Mouse (Mus musculus) olfactory bulb, adult 2 months (tissue): Measurements from ENCODE around the gene Cacna1c. TPM values are rescaled to one million over a fixed set of nuclear protein-coding genes. Genes with fewer than 3 reads are reported as not detected.

Experiments
- H3K27ac ChIP-seq: fragments of 200-500 bp; 2 replicates; pipeline ENCODE4 v1.5.1; 2012; ENCODE audit warnings: low read depth, low read length; ENCODE audit not compliant: insufficient read depth
- H3K4me1 ChIP-seq: fragments of 200-500 bp; 2 replicates; pipeline ENCODE4 v1.6.1; 2012; ENCODE audit warnings: low read length; ENCODE audit not compliant: control insufficient read depth, insufficient read depth
- H3K4me3 ChIP-seq: fragments of 200-500 bp; 2 replicates; pipeline ENCODE4 v1.5.1; 2012; ENCODE audit warnings: mild to moderate bottlenecking, low read depth, low read length, moderate library complexity; ENCODE audit not compliant: insufficient read depth
- CTCF ChIP-seq: fragments of 200-500 bp; IDR thresholded peaks from 2 replicates; pipeline ENCODE4 v1.5.1; 2012; ENCODE audit warnings: low read depth, mild to moderate bottlenecking, low read length, moderate library complexity; ENCODE audit not compliant: insufficient read depth
- POLR2A ChIP-seq: fragments of 200-500 bp; IDR thresholded peaks from 2 replicates; pipeline ENCODE4 v1.6.1; 2012; ENCODE audit warnings: mild to moderate bottlenecking, low read depth, low read length, moderate library complexity; ENCODE audit not compliant: insufficient read depth
- WGBS: fragments of 180-500 bp; shearing (Covaris S2); methylation state at CpG from one replicate; pipeline ENCODE4 v1.1.7; 2018; 5-methylcytosine and 5-hydroxymethylcytosine counted together
- polyA plus RNA-seq: library from polyadenylated mRNA; stranded (reverse); fragments of >200 nt; gene quantifications from 2 replicates; pipeline ENCODE4 v1.2.4, GENCODE M21; 2012; ENCODE audit warnings: low replicate concordance; ENCODE audit not compliant: missing spikeins, insufficient read depth, insufficient read length

The Cacna1c gene
- polyA plus RNA-seq, 1 experiment: 35.8 TPM

- Histone ChIP-seq H3K4me3 (no peak overlapping the region), H3K4me1 (peaks cover 46% of the 10 kb centered on the region), H3K27ac (peak overlapping the region; percentile 88)
- WGBS: 44% methylated on average over 11 of the region's 11 CpGs
- no peak for TF ChIP-seq CTCF
- TF ChIP-seq POLR2A: no peak
These were observed 32.8 kb upstream of the Cacna1c start for GRCm38 (mm10) chr6:119228861-119229603.

DNA sequence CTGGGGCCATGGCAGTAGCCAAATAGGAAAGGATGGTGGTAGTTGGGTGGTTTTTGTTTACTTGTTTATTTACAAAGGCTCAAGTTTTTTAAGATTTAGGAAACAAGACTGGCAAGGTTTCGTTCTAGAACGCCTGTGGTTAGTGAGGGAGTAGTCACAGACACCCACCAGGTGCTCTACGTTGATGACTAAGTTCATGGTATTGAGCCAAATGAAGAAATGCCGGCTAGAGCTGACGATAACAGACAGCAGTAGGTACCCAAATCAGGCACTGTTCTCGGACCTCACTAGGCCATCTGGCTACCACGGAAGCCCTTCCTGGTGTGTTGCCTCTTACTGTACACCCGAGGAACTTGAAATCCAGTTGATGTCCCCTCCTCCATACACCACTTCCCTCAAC is 30.8 kb upstream of the Cacna1c start:
- no peak overlapping the region for H3K27ac ChIP-seq
- H3K4me3 ChIP-seq: no peak overlapping the region
- H3K4me1 ChIP-seq: peaks cover 48% of the 10 kb centered on the region
- WGBS: 85% methylated on average over 8 of the region's 8 CpGs
- no peak for TF ChIP-seq CTCF
- no peak for TF ChIP-seq POLR2A

GRCm38 (mm10) chr6:119225731-119226130 is 29.5 kb upstream of the Cacna1c start:
- Histone ChIP-seq H3K27ac (no peak overlapping the region), H3K4me3 (no peak overlapping the region), H3K4me1 (peaks cover 52% of the 10 kb centered on the region)
- WGBS: 86% methylated on average over 6 of the region's 6 CpGs
- TF ChIP-seq POLR2A (no peak), CTCF (no peak)

DNA sequence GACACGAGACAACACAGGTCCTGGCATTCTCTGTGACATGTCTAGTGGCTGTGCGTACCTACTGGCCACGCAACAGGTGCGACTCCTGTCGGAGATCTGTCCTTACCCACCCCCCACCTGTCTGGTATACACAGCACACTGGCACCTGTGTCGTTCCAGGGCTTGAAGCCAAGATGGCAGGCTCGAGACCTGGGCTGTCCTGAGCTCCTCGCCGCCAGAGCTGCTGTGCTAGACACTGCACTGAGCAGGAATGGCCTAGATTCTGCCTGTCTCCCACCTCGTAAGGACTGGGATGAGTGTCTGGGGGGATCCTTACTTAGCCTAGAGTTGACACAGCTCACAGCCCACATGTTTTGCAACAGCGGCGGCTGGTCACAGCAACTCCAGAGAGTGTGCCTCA is 29.0 kb upstream of the Cacna1c start:
- WGBS: 54% methylated on average over 12 of the region's 12 CpGs
- no peak overlapping the region for H3K4me3 ChIP-seq
- peak overlapping the region; percentile 30; the same call in 1 of the 2 replicates for H3K27ac ChIP-seq
- H3K4me1 ChIP-seq: peaks cover 55% of the 10 kb centered on the region
- no peak for TF ChIP-seq CTCF
- TF ChIP-seq POLR2A: no peak

DNA sequence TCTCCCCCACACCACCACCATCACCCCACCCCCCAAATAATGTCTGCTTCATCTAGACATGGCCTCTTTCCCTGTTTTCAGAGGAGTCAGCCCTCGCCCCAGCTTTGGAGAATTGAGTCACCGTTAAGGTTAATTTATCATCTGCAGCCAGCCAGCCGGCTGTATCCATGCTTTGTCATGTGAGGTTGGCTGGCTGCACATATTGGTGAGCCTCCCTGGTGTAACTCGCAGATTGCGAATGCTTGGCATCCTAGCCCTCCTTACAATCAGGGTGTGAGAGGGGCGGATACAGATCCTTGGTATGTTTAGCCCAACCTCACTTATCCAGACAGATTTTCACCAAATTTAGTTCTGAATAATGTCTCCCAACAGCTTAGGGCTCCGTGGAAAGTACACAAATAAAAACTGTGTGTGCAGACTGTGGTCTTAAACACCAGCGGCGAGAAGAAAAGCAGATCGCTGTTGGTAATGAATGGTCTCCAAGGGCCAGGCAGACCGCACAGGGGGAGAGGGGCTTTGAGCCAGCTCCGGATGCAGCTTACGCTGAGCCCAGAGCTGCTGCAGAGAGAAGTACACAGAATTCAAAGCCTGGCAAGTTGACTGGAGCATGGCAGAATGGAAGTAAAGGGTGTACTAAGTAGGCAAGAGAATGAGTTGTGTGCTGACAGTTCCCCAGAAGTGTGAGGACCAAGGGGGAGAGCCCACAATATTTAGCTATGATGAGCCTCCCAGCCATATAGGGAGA is 28.4 kb upstream of the Cacna1c start:
- no peak overlapping the region for H3K4me3 ChIP-seq
- TF ChIP-seq POLR2A: no peak
- no peak for TF ChIP-seq CTCF
- peak overlapping the region; percentile 30 for H3K27ac ChIP-seq
- 15% methylated on average over 13 of the region's 13 CpGs for WGBS
- peaks cover 54% of the 10 kb centered on the region for H3K4me1 ChIP-seq

GRCm38 (mm10) chr6:119220297-119220696 is 24.1 kb upstream of the Cacna1c start:
- H3K4me1 ChIP-seq: peaks cover 45% of the 10 kb centered on the region
- 0 out of 2 replicates have a peak overlapping the region, but pooled peaks have one; percentile 44 for H3K27ac ChIP-seq
- TF ChIP-seq CTCF (no peak), POLR2A (no peak)
- H3K4me3 ChIP-seq: no peak overlapping the region
- WGBS: 17% methylated on average over 10 of the region's 10 CpGs

DNA sequence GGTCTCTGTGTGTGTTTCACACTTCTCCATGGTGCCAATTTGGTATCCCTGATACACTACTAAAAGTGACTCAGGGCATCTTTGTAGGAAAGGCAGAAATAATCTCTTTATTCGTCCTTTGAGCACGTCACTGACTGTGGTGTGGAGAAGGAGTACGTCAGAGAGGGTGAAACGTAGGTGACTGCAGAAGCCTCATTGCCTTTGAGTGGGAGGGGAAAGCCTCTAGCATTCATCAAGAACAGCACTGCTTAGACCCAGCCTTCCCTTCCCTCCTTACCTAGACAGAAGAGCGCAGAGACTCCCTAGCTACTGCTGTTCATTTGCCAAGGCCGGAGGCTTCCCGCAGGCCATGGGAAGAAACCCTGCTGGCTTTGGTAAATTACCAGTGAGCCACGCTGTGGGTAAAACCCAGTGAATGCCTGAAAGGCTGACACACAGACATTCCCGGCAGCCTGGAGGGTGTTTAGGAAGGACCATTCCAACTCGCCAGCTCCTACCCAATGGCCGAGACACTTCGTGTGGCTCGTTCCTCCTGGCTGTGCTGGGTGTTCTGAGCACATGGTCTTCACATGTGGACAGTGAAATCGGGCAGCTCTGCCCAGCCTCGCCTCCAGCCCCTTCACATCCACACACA is 23.1 kb upstream of the Cacna1c start:
- Histone ChIP-seq H3K27ac (peak overlapping the region; percentile 88), H3K4me1 (peaks cover 44% of the 10 kb centered on the region), H3K4me3 (no peak overlapping the region)
- 45% methylated on average over 15 of the region's 15 CpGs for WGBS
- TF ChIP-seq POLR2A (no peak), CTCF (no peak)

GRCm38 (mm10) chr6:119218591-119218990 is 22.4 kb upstream of the Cacna1c start:
- peaks cover 43% of the 10 kb centered on the region for H3K4me1 ChIP-seq
- no peak overlapping the region for H3K4me3 ChIP-seq
- peak overlapping the region; percentile 72 for H3K27ac ChIP-seq
- TF ChIP-seq POLR2A: no peak
- TF ChIP-seq CTCF: no peak
- WGBS: 55% methylated on average over 5 of the region's 5 CpGs

GRCm38 (mm10) chr6:119217661-119218060 is 21.4 kb upstream of the Cacna1c start:
- Histone ChIP-seq H3K4me3 (no peak overlapping the region), H3K27ac (peak overlapping the region; percentile 58), H3K4me1 (peaks cover 48% of the 10 kb centered on the region)
- TF ChIP-seq POLR2A (no peak), CTCF (no peak)
- WGBS: 71% methylated on average over 4 of the region's 4 CpGs
